Mouse (Mus musculus) lung, postnatal 36 days (tissue): ENCODE measurements at regions not wholly inside any gene's neighbourhood (a gene's known extent, or its start where the extent isn't known, plus 50 kb on each side); places are given as distances from the start of the nearest gene placed in this dataset.

Experiments used
- DNase-seq: peaks from one replicate; pipeline ENCODE4 v3.0.0; 2022; ENCODE audit warnings: mixed read lengths

DNA sequence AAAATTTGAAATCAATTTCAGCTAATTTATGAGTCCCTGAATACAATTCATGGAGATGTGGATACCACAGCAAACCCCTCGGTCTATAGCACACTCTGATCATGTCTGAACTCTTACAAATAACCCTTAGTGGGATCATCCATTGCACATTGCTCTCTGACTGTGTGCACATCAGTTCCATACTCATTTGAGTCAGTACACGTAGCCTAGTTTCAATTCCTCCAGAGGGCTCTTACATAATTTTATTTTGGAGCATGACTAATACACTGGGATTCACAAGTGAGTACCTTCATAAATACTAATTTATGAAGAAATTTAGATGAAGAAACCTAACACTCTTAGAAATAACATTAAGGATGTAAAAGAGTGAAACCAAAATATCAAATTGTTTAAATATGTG, 978.3 kb downstream of the Pdha2 start:
- no peak for DNase-seq

DNA sequence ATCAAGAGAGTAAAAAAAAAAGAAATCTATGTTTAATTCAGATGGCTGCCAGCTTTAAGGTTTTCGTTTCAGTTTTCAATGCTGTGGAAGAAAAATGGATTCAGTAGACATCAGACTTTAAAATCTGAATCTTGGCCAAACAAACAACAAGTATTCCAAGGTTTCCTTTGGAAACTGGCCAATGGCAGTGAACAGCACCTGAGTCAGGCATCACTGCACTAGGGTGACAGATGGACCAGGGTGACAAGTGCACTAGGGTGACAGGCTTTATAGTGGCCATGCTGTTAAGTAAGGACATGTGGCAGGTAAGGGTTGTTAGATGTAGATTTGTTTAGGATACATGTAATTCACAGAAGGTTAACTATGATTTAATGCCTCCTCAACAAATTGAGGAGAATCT, 972.9 kb downstream of the Pdha2 start:
- no peak for DNase-seq
